Mouse (Mus musculus) forebrain, postnatal 0 days (tissue): Measurements from ENCODE around the gene Tns3. TPM values are rescaled to one million over a fixed set of nuclear protein-coding genes. Genes with fewer than 3 reads are reported as not detected.

Experiments
- ATAC-seq: fragments of 200-750 bp; cut with Nextera tagmentation; 2 replicates; pipeline ENCODE4 v1.8.0; 2017; ENCODE audit warnings: mild to moderate bottlenecking, moderate library complexity
- DNase-seq: peaks from one replicate; pipeline ENCODE4 v3.0.0-alpha.2; 2015
- H3K27ac ChIP-seq: fragments of 300-500 bp; sonication (generic); 2 replicates; pipeline ENCODE4 v1.5.1; 2014; ENCODE audit warnings: low read depth, mild to moderate bottlenecking, antibody characterized with exemption, low read length, moderate library complexity, mixed read lengths
- H3K27me3 ChIP-seq: fragments of 300-500 bp; sonication (generic); 2 replicates; pipeline ENCODE4 v1.6.1; 2014; ENCODE audit warnings: mild to moderate bottlenecking, low read length, mixed read lengths; ENCODE audit not compliant: insufficient read depth
- H3K36me3 ChIP-seq: fragments of 300-500 bp; sonication (generic); 2 replicates; pipeline ENCODE4 v1.6.1; 2014; ENCODE audit warnings: mild to moderate bottlenecking, moderate library complexity; ENCODE audit not compliant: insufficient read depth
- H3K4me1 ChIP-seq: fragments of 300-500 bp; sonication (generic); 2 replicates; pipeline ENCODE4 v1.6.1; 2014; ENCODE audit warnings: antibody characterized with exemption; ENCODE audit not compliant: insufficient read depth
- H3K4me2 ChIP-seq: fragments of 300-500 bp; sonication (generic); 2 replicates; pipeline ENCODE4 v1.6.1; 2014; ENCODE audit warnings: low read depth, mild to moderate bottlenecking, moderate library complexity
- H3K4me3 ChIP-seq: fragments of 300-500 bp; sonication (generic); 2 replicates; pipeline ENCODE4 v1.5.1; 2014; ENCODE audit warnings: low read depth, low read length, mixed read lengths
- H3K9ac ChIP-seq: fragments of 300-500 bp; sonication (generic); 2 replicates; pipeline ENCODE4 v1.6.1; 2014; ENCODE audit warnings: mild to moderate bottlenecking
- H3K9me3 ChIP-seq: fragments of 300-500 bp; sonication (generic); 2 replicates; pipeline ENCODE4 v1.6.1; 2016; ENCODE audit warnings: low read length
- CTCF ChIP-seq: sonication (generic); IDR thresholded peaks from 2 replicates; pipeline ENCODE4 v1.5.1; 2016; ENCODE audit warnings: antibody characterized with exemption, control low read depth, low read depth
- WGBS: fragments of 180-500 bp; shearing (Covaris S2); extraction: QIAGEN DNeasy Blood & Tissue Kit; methylation state at CpG from one replicate; pipeline ENCODE4 v1.1.7; 2014; 5-methylcytosine and 5-hydroxymethylcytosine counted together
- polyA plus RNA-seq: library from polyadenylated mRNA; unstranded; fragments of >200 nt; fragmentation: Nextera tagmentation; extraction: Ambion mirVana; gene quantifications from 2 replicates; pipeline ENCODE4 v1.2.1, GENCODE M21; 2015
- total RNA-seq: library from RNA; depleted of rRNA; stranded (reverse); fragments of >200 nt; gene quantifications from 2 replicates; pipeline ENCODE4 v1.2.3, GENCODE M21; 2014

Tns3 gene
- total and polyA plus RNA-seq, 2 experiments from 2014 or later, result 6.2 to 26.5 TPM

- H3K9me3 ChIP-seq, result no peaks in the 10 kb centered on the region
- no peaks in the 10 kb centered on the region for H3K27me3 ChIP-seq
- no peak for TF ChIP-seq CTCF
- no peak overlapping the region for H3K4me3 ChIP-seq
- H3K27ac ChIP-seq, result no peak overlapping the region
- no peak overlapping the region for H3K9ac ChIP-seq
- ATAC-seq (no peak), DNase-seq (no peak)
- H3K4me2 ChIP-seq, result no peak overlapping the region
- no peaks in the 10 kb centered on the region for H3K36me3 ChIP-seq
- 88% methylated on average over 7 of the region's 7 CpGs for WGBS
- H3K4me1 ChIP-seq, result 0 out of 2 replicates have a peak, but pooled peaks cover 6% of the 10 kb centered on the region
Observed at GRCm38 (mm10) chr11:8509614-8510013, 154.7 kb downstream of the Tns3 start.

- no peaks in the 10 kb centered on the region for H3K9me3 ChIP-seq
- no peak overlapping the region for H3K9ac ChIP-seq
- no peak overlapping the region for H3K4me3 ChIP-seq
- no peaks in the 10 kb centered on the region for H3K36me3 ChIP-seq
- no peak for TF ChIP-seq CTCF
- H3K27me3 ChIP-seq, result no peaks in the 10 kb centered on the region
- 46% methylated on average over 11 of the region's 11 CpGs for WGBS
- no peak overlapping the region for H3K4me2 ChIP-seq
- no peaks in the 10 kb centered on the region for H3K4me1 ChIP-seq
- H3K27ac ChIP-seq, result no peak overlapping the region
- DNase-seq (no peak), ATAC-seq (no peak)
Observed at GRCm38 (mm10) chr11:8503735-8504134, 160.6 kb downstream of the Tns3 start.

GRCm38 (mm10) chr11:8500855-8501254 lies 163.5 kb downstream of the Tns3 start:
- DNase-seq, result no peak
- H3K36me3 ChIP-seq, result no peaks in the 10 kb centered on the region
- H3K9me3 ChIP-seq, result no peaks in the 10 kb centered on the region
- no peak for TF ChIP-seq CTCF
- no peak for ATAC-seq
- H3K4me1 ChIP-seq, result no peaks in the 10 kb centered on the region
- no peaks in the 10 kb centered on the region for H3K27me3 ChIP-seq
- WGBS, result 87% methylated on average over 6 of the region's 6 CpGs
- H3K4me3 ChIP-seq, result no peak overlapping the region
- H3K4me2 ChIP-seq, result no peak overlapping the region
- H3K9ac ChIP-seq, result no peak overlapping the region
- no peak overlapping the region for H3K27ac ChIP-seq

GRCm38 (mm10) chr11:8497136-8497535 lies 167.2 kb downstream of the Tns3 start:
- H3K4me1 ChIP-seq, result no peaks in the 10 kb centered on the region; the same call in 1 of the 2 replicates
- DNase-seq (no peak), ATAC-seq (no peak)
- no peaks in the 10 kb centered on the region for H3K27me3 ChIP-seq
- H3K27ac ChIP-seq, result 0 out of 2 replicates have a peak overlapping the region, but pooled peaks have one; percentile 29
- H3K9ac ChIP-seq, result no peak overlapping the region
- H3K9me3 ChIP-seq, result no peaks in the 10 kb centered on the region
- no peak overlapping the region for H3K4me2 ChIP-seq
- H3K36me3 ChIP-seq, result no peaks in the 10 kb centered on the region
- H3K4me3 ChIP-seq, result no peak overlapping the region
- 84% methylated on average over 6 of the region's 6 CpGs for WGBS
- no peak for TF ChIP-seq CTCF

GRCm38 (mm10) chr11:8496686-8497085 lies 167.6 kb downstream of the Tns3 start:
- no peaks in the 10 kb centered on the region; the same call in 1 of the 2 replicates for H3K4me1 ChIP-seq
- DNase-seq, result peak; percentile 33
- TF ChIP-seq CTCF, result no peak
- H3K4me3 ChIP-seq, result no peak overlapping the region
- no peak overlapping the region for H3K9ac ChIP-seq
- no peaks in the 10 kb centered on the region for H3K36me3 ChIP-seq
- no peak overlapping the region for H3K4me2 ChIP-seq
- H3K9me3 ChIP-seq, result no peaks in the 10 kb centered on the region
- H3K27ac ChIP-seq, result 0 out of 2 replicates have a peak overlapping the region, but pooled peaks have one; percentile 29
- no peaks in the 10 kb centered on the region for H3K27me3 ChIP-seq
- ATAC-seq, result peak; percentile 50
- WGBS, result 47% methylated on average over 5 of the region's 5 CpGs

GRCm38 (mm10) chr11:8495801-8496200 lies 168.5 kb downstream of the Tns3 start:
- Histone ChIP-seq H3K9ac (no peak overlapping the region), H3K9me3 (no peaks in the 10 kb centered on the region), H3K36me3 (no peaks in the 10 kb centered on the region), H3K4me2 (no peak overlapping the region), H3K27me3 (no peaks in the 10 kb centered on the region), H3K4me3 (no peak overlapping the region), H3K4me1 (no peaks in the 10 kb centered on the region; the same call in 1 of the 2 replicates), H3K27ac (no peak overlapping the region)
- no peak for TF ChIP-seq CTCF
- ATAC-seq (no peak), DNase-seq (no peak)
- 67% methylated on average over 7 of the region's 7 CpGs for WGBS

GRCm38 (mm10) chr11:8495036-8495435 lies 169.3 kb downstream of the Tns3 start:
- no peaks in the 10 kb centered on the region; the same call in 1 of the 2 replicates for H3K4me1 ChIP-seq
- no peak overlapping the region for H3K9ac ChIP-seq
- TF ChIP-seq CTCF, result no peak
- no peak overlapping the region for H3K27ac ChIP-seq
- no peak overlapping the region for H3K4me2 ChIP-seq
- 83% methylated on average over 8 of the region's 8 CpGs for WGBS
- no peaks in the 10 kb centered on the region for H3K27me3 ChIP-seq
- H3K4me3 ChIP-seq, result no peak overlapping the region
- H3K36me3 ChIP-seq, result no peaks in the 10 kb centered on the region
- no peaks in the 10 kb centered on the region for H3K9me3 ChIP-seq
- no peak for ATAC-seq
- no peak for DNase-seq
